Mouse (Mus musculus): ENCODE data around the gene Adgrv1. TPM values are rescaled to one million over a fixed set of nuclear protein-coding genes. Genes with fewer than 3 reads are reported as not detected.
"Not testable (repeated sequence)": the region's sequence is repeated elsewhere in the genome, so short reads cannot be mapped to it uniquely, and the experiment has no call there.

The Adgrv1 gene
- polyA plus RNA-seq, 1 experiment: 0.56 TPM

DNA sequence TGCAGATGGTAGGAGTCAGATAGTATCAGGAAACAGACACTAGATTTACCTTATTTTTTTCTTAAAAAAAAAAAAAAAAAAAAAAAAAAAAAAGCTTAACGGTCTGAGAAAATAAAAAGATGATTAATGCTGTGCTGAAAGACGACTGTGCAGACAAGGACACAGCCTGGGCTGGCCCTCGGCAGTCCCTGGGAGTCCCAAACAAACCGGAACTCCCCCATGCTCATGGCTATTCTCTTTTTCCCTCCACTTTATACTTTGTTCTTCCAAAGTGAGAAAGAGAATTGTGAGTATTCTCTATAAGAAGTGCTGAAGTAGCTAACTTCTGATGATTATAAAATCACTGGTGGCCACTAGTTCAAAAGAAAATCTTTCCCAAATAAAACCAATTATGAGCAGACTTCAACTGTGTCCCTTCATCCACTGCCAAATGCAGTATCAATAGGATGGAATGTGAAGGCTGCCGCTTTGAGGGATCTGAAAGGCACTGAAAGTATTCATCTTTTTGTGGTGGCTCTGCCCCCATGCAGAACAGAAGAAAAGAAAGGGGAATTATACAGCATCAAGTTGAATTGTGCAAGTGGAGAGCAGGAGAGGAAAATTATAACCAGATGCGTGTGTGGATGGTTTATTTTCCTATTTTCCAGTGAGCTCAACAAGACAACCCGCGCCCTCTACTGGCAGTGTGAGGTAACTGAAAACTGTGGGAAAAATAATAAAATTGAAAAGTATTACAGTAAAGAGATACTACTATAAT, 8.5 kb upstream of the Adgrv1 start:
- 14% methylated on average over 8 of the region's 8 CpGs for WGBS
- DNase-seq: peak; percentile 44

DNA sequence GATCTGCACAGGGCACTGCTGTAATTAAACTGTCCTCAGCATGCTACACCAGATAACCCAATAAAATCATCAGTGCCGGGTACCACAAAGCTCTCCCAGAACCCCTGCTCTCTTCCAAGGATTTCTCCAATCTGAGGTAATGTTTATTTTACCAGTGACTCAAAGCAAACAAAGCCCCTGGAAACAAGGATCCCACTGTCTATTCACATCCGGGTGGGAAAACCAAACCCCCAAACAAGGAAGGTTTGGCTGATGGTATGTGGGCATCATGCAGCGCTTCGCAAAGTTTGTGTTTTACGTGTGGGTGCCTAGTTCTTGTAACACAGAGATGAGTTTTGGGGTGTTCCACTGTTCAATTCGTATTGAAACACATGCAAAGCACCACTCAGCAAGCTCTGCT, 7.9 kb upstream of the Adgrv1 start:
- WGBS: 47% methylated on average over 6 of the region's 6 CpGs
- Histone ChIP-seq H3K27me3 (replicated peaks; ENCODE audit: control insufficient read depth, insufficient read depth, low read length) (no peaks in the 10 kb centered on the region), H3K4me1 (ENCODE audit: control insufficient read depth, insufficient read depth, low read length) (no peaks in the 10 kb centered on the region), H3K36me3 (ENCODE audit: control insufficient read depth, insufficient read depth, low read length) (no peaks in the 10 kb centered on the region), H3K27ac (ENCODE audit: insufficient read depth, low read depth, low read length) (no peak overlapping the region), H3K4me3 (ENCODE audit: insufficient read depth, low read depth, low read length) (no peak overlapping the region)
- no peak for DNase-seq
- TF ChIP-seq CTCF (conservative IDR thresholded peaks at IDR 0.05; ENCODE audit: insufficient read depth, insufficient read length, low read depth, low read length) (no peak), POLR2A (IDR thresholded peaks at IDR 0.05; ENCODE audit: low read depth, low read length) (no peak)

More for the DNA sequence above, 8.5 kb upstream of the Adgrv1 start:
- H3K36me3 ChIP-seq (ENCODE audit: control insufficient read depth, insufficient read depth, low read length): no peaks in the 10 kb centered on the region
- no peak overlapping the region for H3K27ac ChIP-seq (ENCODE audit: insufficient read depth, low read depth, low read length)
- no peaks in the 10 kb centered on the region for H3K4me1 ChIP-seq (ENCODE audit: control insufficient read depth, insufficient read depth, low read length)
- H3K27me3 ChIP-seq (replicated peaks; ENCODE audit: control insufficient read depth, insufficient read depth, low read length): no peaks in the 10 kb centered on the region
- TF ChIP-seq CTCF (conservative IDR thresholded peaks at IDR 0.05; ENCODE audit: insufficient read depth, insufficient read length, low read depth, low read length): peak; percentile 40
- no peak for TF ChIP-seq POLR2A (IDR thresholded peaks at IDR 0.05; ENCODE audit: low read depth, low read length)
- H3K4me3 ChIP-seq (ENCODE audit: insufficient read depth, low read depth, low read length): no peak overlapping the region

DNA sequence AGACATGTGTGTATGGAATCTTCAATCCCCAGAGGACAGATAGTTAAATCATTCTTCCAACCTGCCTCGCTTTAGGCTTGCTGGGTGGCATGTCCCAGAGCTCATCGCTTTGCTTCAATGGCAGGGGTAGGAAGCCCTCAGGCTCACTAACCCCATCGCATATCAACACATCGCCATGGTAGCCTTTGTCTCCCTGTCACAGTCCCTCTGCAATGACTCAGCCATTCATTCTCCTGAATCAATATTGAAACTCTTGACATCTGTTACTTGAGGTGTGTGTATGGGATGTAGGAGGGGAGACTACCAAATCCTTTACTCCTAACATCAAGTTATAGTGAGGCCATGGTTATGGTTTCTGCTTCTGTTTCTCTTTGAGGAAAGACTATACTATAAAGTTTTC, 6.7 kb upstream of the Adgrv1 start:
- WGBS: 57% methylated on average over 4 of the region's 4 CpGs

DNA sequence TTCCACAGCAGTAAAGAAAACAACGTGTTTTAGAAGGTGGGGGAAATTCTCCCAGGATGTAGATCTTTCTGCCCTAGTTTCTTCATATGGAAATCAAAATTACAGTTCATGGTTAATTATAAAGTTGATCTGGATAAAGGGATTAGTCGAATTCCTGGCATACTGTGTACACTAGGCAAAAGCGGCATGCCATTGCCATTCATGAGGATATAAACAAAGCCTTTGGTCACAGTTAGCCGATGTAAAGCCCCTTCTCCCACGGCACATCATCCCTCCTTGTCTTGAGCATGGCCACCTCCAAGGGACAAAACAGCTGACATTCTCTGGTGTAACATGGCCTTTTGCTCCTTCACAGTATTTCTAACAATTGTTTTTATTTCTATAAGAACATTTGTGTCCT, 2.4 kb downstream of the Adgrv1 start:
- WGBS: 78% methylated on average over 5 of the region's 5 CpGs
- H3K4me1 ChIP-seq (ENCODE audit: control insufficient read depth, insufficient read depth, low read length): no peaks in the 10 kb centered on the region
- H3K27me3 ChIP-seq (replicated peaks; ENCODE audit: control insufficient read depth, insufficient read depth, low read length): no peaks in the 10 kb centered on the region
- no peak overlapping the region for H3K4me3 ChIP-seq (ENCODE audit: insufficient read depth, low read depth, low read length)
- DNase-seq: no peak
- no peak overlapping the region for H3K27ac ChIP-seq (ENCODE audit: insufficient read depth, low read depth, low read length)
- no peak for TF ChIP-seq CTCF (conservative IDR thresholded peaks at IDR 0.05; ENCODE audit: insufficient read depth, insufficient read length, low read depth, low read length)
- no peak for TF ChIP-seq POLR2A (IDR thresholded peaks at IDR 0.05; ENCODE audit: low read depth, low read length)
- H3K36me3 ChIP-seq (ENCODE audit: control insufficient read depth, insufficient read depth, low read length): no peaks in the 10 kb centered on the region

More for the DNA sequence above, 6.7 kb upstream of the Adgrv1 start:
- DNase-seq: no peak
- TF ChIP-seq CTCF (conservative IDR thresholded peaks at IDR 0.05; ENCODE audit: insufficient read depth, insufficient read length, low read depth, low read length) (no peak), POLR2A (IDR thresholded peaks at IDR 0.05; ENCODE audit: low read depth, low read length) (no peak)
- Histone ChIP-seq H3K27me3 (replicated peaks; ENCODE audit: control insufficient read depth, insufficient read depth, low read length) (no peaks in the 10 kb centered on the region), H3K4me3 (ENCODE audit: insufficient read depth, low read depth, low read length) (no peak overlapping the region), H3K36me3 (ENCODE audit: control insufficient read depth, insufficient read depth, low read length) (no peaks in the 10 kb centered on the region), H3K4me1 (ENCODE audit: control insufficient read depth, insufficient read depth, low read length) (no peaks in the 10 kb centered on the region), H3K27ac (ENCODE audit: insufficient read depth, low read depth, low read length) (no peak overlapping the region)

- no peak overlapping the region for H3K4me3 ChIP-seq (ENCODE audit: insufficient read depth, low read depth, low read length)
- H3K27me3 ChIP-seq (replicated peaks; ENCODE audit: control insufficient read depth, insufficient read depth, low read length): no peaks in the 10 kb centered on the region
- 52% methylated on average over 3 of the region's 3 CpGs for WGBS
- no peak for DNase-seq
- no peak overlapping the region for H3K27ac ChIP-seq (ENCODE audit: insufficient read depth, low read depth, low read length)
- H3K36me3 ChIP-seq (ENCODE audit: control insufficient read depth, insufficient read depth, low read length): no peaks in the 10 kb centered on the region
- TF ChIP-seq POLR2A (IDR thresholded peaks at IDR 0.05; ENCODE audit: low read depth, low read length): no peak
- no peak for TF ChIP-seq CTCF (conservative IDR thresholded peaks at IDR 0.05; ENCODE audit: insufficient read depth, insufficient read length, low read depth, low read length)
- no peaks in the 10 kb centered on the region for H3K4me1 ChIP-seq (ENCODE audit: control insufficient read depth, insufficient read depth, low read length)
Observed at GRCm38 (mm10) chr13:81629395-81629794, 3.6 kb downstream of the Adgrv1 start.

GRCm38 (mm10) chr13:81628631-81629190, 4.2 kb downstream of the Adgrv1 start:
- no peak overlapping the region for H3K4me3 ChIP-seq (ENCODE audit: insufficient read depth, low read depth, low read length)
- no peak for DNase-seq
- TF ChIP-seq POLR2A (IDR thresholded peaks at IDR 0.05; ENCODE audit: low read depth, low read length) (no peak), CTCF (conservative IDR thresholded peaks at IDR 0.05; ENCODE audit: insufficient read depth, insufficient read length, low read depth, low read length) (no peak)
- no peak overlapping the region for H3K27ac ChIP-seq (ENCODE audit: insufficient read depth, low read depth, low read length)
- H3K36me3 ChIP-seq (ENCODE audit: control insufficient read depth, insufficient read depth, low read length): no peaks in the 10 kb centered on the region
- H3K27me3 ChIP-seq (replicated peaks; ENCODE audit: control insufficient read depth, insufficient read depth, low read length): no peaks in the 10 kb centered on the region
- WGBS: 63% methylated on average over 2 of the region's 2 CpGs
- H3K4me1 ChIP-seq (ENCODE audit: control insufficient read depth, insufficient read depth, low read length): no peaks in the 10 kb centered on the region

DNA sequence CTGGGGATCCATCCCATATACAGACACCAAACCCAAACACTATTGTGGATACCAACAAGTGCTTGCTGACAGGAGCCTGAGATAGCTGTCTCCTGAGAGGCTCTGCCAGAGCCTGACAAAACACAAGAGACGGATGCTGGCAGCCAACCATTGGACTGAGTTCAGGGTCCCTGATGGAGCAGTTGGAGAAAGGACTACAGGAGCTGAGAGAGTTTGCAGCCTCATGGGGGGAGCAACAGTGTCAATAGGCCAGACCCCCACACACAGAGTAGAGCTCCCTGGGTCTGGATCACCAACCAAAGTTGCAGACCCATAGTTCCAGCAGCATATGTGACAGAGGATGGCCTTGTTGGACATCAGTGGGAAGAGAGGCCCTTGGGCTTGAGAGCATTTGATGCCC, 5.1 kb downstream of the Adgrv1 start:
- H3K4me1 ChIP-seq (ENCODE audit: control insufficient read depth, insufficient read depth, low read length); H3K4me3 ChIP-seq (ENCODE audit: insufficient read depth, low read depth, low read length); DNase-seq; H3K36me3 ChIP-seq (ENCODE audit: control insufficient read depth, insufficient read depth, low read length); H3K27me3 ChIP-seq (replicated peaks; ENCODE audit: control insufficient read depth, insufficient read depth, low read length); H3K27ac ChIP-seq (ENCODE audit: insufficient read depth, low read depth, low read length): not testable (repeated sequence)
- 83% methylated on average over 1 of the region's 1 CpGs for WGBS

Measured in kidney, adult 2 months (tissue).